Mouse (Mus musculus) brain, adult 2 months (tissue): Measurements from ENCODE around the gene Snx21.

ENCODE experiments used
- DNase-seq: peaks from one replicate; pipeline ENCODE4 v3.0.0; 2011; ENCODE audit warnings: low read depth, low spot score

The Snx21 gene

DNA sequence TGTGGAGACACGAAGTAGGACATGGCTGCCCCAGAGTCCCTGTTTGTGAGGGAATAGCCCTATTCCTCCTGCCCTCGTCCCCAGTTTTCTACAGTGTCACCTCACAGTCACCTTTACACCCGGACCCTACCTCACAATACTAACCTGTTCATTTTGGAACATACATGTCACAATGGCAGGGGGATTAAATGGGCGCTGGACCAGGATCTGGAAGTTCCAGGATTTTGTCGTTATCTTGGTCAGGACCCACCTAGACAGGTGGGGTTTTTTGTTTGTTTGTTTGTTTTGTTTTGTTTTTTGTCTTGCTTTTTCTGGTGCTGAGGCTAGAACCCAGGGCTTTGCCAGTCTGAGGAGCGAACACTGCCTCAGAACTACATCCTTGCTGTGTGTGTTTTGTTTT lies 42.8 kb downstream of the Snx21 start, which contains the start of gene Spata25:
Gene Spata25, minus strand, starts transcription at position 101 of the 400 bp plus-strand sequence.
- DNase-seq, result no peak

DNA sequence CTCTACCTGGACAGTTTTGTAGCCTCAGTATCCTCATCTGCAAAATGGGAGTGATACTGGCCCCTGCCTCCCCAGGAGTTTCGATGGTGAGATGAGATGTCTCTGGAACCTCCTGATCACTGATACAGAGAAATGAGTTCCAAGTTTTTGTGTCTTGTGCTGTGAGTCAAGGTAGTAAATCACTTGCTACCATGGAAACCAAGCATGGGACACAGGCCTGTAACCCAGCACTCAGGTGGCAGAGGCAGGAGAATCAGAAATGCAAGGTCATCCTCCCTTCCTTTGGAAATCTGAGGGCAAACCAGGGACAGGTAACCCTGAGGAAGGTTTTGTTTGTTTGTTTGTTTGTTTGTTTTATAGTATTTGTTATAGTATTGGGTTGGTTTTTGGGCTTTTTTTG lies 43.5 kb downstream of the Snx21 start:
- no peak for DNase-seq

DNA sequence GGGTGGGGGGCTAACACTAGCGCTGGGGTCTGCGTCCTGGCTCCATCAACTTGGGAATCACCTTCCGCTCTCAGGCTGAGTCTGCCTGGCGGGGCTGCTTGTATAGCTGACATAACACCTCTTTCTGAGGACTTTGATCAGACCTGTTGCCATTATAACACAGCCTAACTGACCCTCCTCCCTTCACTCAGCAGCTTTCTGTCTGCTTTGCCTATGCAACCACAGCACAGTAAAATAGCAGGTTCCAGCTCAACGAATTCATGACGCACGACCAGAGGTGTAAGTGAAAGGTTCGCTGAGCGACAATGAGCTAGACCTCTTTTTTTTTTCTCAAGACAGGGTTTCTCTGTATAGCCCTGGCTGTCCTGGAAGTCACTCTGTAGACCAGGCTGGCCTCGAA lies 45.4 kb downstream of the Snx21 start:
- DNase-seq, result no peak

DNA sequence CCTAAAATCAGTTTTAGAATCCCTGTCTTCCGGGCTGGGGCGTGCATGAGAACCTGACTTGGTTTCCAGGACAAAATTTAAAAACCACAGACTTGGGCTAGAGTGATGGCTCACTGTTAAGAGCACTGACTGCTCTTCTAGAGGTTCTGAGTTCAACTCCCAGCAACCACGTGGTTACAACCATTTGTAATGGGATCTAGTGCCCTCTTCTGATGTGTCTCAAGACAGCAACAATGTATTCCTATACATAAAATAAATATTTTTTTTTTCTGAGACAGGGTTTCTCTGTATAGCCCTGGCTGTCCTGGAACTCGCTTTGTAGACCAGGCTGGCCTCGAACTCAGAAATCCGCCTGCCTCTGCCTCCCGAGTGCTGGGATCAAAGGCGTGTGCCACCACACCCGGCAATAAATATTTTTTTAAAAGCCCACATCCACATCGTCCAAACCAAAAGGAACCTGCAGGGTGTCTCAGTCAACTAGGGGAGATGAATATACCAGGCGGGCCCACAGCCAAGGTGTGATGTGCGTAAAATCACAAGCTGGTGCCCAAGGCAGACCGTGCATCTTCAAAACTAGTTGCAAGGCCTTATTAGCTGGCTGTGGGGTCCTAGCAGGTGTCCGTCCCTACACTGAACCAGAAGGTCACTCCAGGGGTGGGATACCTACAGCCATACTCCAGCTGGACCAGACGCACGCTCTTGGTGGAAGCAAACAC lies 46.6 kb downstream of the Snx21 start:
- no peak for DNase-seq

DNA sequence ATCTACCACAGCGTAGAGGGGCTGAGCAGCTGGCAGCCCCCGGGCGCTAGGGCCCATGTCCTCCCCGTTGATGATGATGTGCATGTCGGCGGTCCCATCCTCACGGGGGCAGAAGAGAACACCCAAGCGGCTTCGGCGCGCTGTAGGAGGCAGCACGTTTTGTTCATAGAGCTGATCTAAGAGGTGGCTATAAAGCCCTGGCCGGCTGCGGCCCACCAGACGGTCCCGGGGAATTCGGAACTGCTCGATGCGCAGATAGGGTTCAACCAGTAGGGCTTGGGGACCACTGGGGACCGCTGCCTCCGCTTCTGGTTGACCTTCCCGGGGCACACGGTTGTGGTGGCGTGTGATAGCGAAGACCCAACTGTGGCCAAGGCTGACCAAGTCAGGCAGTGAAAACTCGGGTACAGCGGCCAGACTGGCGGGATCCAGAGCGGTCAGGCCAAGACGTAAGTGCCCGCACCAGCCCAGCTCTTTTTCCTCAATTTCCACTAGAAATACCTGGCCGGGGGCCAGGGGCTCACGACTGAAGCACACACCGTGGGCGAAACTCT lies 47.2 kb downstream of the Snx21 start, which contains the start of gene Ctsa:
Gene Ctsa, plus strand, starts transcription at position 126 of the 554 bp plus-strand sequence.
- peak; percentile 87 for DNase-seq

DNA sequence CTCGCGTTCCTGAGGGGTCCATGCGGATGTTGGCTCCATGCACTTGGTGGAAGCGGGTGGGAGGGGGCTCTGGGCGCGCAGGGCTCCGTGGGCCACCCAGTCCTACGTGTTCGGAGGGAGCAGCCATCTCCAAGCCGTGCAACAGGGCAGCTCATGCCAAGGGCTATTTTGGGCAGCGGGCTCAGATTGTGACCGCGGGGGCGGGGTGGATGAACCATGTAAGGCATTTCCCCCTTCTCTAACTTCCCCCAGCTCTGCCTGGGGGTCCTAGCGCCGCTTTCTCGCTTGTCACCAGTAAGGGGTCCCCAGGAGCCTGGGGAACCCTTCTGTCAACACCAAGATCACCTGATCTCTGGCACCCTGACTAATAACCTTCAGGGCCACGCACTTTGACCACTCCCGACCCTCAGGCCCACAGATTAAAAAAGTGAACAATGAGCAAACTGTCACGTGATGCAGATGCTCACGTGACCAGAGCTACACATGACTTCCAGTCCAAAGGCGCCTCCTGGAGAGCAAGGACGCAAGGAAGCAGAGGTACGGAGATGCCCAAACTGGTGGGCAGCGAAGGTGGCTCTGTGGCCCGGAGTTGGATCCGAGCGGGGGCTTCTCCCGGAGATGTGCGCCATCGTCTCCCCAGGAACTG lies 47.8 kb downstream of the Snx21 start, which contains the start of gene Neurl2:
Gene Neurl2, minus strand, starts transcription at position 143 of the 646 bp plus-strand sequence.
- DNase-seq, result peak; percentile 96

DNA sequence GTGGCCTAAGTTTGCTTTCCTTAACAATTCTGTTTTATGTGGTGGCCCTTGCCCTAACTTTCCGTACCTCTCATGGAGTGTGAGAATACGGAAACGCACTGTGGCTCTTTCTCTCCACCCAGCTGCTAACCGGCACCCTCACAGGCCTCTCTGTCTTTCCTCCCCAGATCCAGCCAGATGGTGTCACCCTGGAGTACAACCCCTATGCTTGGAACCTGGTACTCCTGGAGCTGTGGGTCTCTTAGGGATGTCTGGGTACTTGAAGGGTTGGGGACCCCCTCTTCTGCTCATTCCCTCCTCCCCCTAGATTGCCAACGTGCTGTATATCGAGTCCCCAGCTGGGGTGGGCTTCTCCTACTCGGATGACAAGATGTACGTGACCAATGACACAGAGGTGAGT lies 48.9 kb downstream of the Snx21 start:
- peak; percentile 60 for DNase-seq

DNA sequence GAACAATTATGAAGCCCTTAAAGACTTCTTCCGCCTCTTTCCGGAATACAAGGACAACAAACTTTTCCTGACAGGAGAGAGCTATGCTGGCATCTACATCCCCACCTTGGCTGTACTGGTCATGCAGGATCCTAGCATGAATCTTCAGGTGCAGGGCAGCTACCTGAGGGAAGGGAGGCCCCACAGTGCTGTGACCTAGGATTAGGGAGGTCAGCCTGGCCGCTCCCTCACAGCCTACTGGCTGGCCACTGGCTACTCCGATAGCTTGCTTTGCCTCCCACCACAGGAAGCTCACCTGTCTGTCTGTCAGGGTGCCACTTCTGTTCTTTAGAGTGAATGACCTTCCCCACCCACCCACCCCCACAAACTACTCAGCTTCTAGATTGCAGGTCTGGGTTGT lies 49.5 kb downstream of the Snx21 start:
- no peak for DNase-seq
